Mouse (Mus musculus) midbrain, embryonic 15.5 days (tissue): ENCODE data around the gene Cst3. TPM values are rescaled to one million over a fixed set of nuclear protein-coding genes. Genes with fewer than 3 reads are reported as not detected.

Experiments used
- ATAC-seq: fragments of 200-750 bp; cut with Nextera tagmentation; replicated peaks from 2 replicates; pipeline ENCODE4 v1.8.0; 2017; ENCODE audit warnings: moderate TSS enrichment
- H3K27ac ChIP-seq: fragments of 300-500 bp; sonication (generic); 2 replicates; pipeline ENCODE4 v1.5.1; 2015; ENCODE audit warnings: mild to moderate bottlenecking, inconsistent platforms
- H3K27me3 ChIP-seq: fragments of 300-500 bp; sonication (generic); replicated peaks from 2 replicates; pipeline ENCODE4 v1.6.1; 2015; ENCODE audit warnings: inconsistent platforms
- H3K36me3 ChIP-seq: fragments of 300-500 bp; sonication (generic); replicated peaks from 2 replicates; pipeline ENCODE4 v1.6.1; 2015; ENCODE audit warnings: inconsistent platforms
- H3K4me1 ChIP-seq: fragments of 300-500 bp; sonication (generic); 2 replicates; pipeline ENCODE4 v1.6.1; 2015; ENCODE audit warnings: inconsistent platforms
- H3K4me2 ChIP-seq: fragments of 300-500 bp; sonication (generic); 2 replicates; pipeline ENCODE4 v1.6.1; 2015; ENCODE audit warnings: inconsistent platforms, mild to moderate bottlenecking, moderate library complexity
- H3K4me3 ChIP-seq: fragments of 300-500 bp; sonication (generic); 2 replicates; pipeline ENCODE4 v1.5.1; 2015; ENCODE audit warnings: mild to moderate bottlenecking, inconsistent platforms
- H3K9ac ChIP-seq: fragments of 300-500 bp; sonication (generic); 2 replicates; pipeline ENCODE4 v1.6.1; 2015; ENCODE audit warnings: mild to moderate bottlenecking, inconsistent platforms
- H3K9me3 ChIP-seq: fragments of 300-500 bp; sonication (generic); 2 replicates; pipeline ENCODE4 v1.6.1; 2016; ENCODE audit warnings: inconsistent platforms
- WGBS: fragments of 180-500 bp; shearing (Covaris S2); methylation state at CpG from one replicate; pipeline ENCODE4 v1.1.7; 2015; ENCODE audit warnings: mixed read lengths; 5-methylcytosine and 5-hydroxymethylcytosine counted together
- polyA plus RNA-seq: library from polyadenylated mRNA; unstranded; fragments of >200 nt; fragmentation: Nextera tagmentation; extraction: Ambion mirVana; gene quantifications from 2 replicates; pipeline ENCODE4 v1.2.1, GENCODE M21; 2015

Gene Cst3
- polyA plus RNA-seq, 1 experiment from 2014 or later: 514 TPM

GRCm38 (mm10) chr2:148838075-148838777 is 37.3 kb downstream of the Cst3 start:
- WGBS: 89% methylated on average over 5 of the region's 5 CpGs
- ATAC-seq: no peak
- H3K4me1 ChIP-seq: no peaks in the 10 kb centered on the region

GRCm38 (mm10) chr2:148834912-148835311 is 40.6 kb downstream of the Cst3 start, which contains the start of gene Cst9:
Gene Cst9, plus strand, starts transcription at chr2:148835147.
- no peaks in the 10 kb centered on the region for H3K27me3 ChIP-seq
- WGBS: 78% methylated on average over 4 of the region's 4 CpGs
- no peak within 1 kb of the TSS for H3K4me2 ChIP-seq
- H3K36me3 ChIP-seq: no peaks in the 10 kb centered on the region
- H3K9me3 ChIP-seq: no peaks in the 10 kb centered on the region
- no peak within 1 kb of the TSS for H3K4me3 ChIP-seq
- no peak for ATAC-seq
- no peak within 1 kb of the TSS for H3K9ac ChIP-seq
- no peaks in the 10 kb centered on the region for H3K4me1 ChIP-seq
- no peak within 1 kb of the TSS for H3K27ac ChIP-seq

More at GRCm38 (mm10) chr2:148838075-148838777, 37.3 kb downstream of the Cst3 start:
- H3K4me3 ChIP-seq: no peak overlapping the region
- no peaks in the 10 kb centered on the region for H3K9me3 ChIP-seq
- H3K9ac ChIP-seq: no peak overlapping the region
- H3K27ac ChIP-seq: no peak overlapping the region
- H3K27me3 ChIP-seq: no peaks in the 10 kb centered on the region
- H3K4me2 ChIP-seq: no peak overlapping the region
- no peaks in the 10 kb centered on the region for H3K36me3 ChIP-seq

GRCm38 (mm10) chr2:148825986-148826385 is 49.5 kb downstream of the Cst3 start:
- no peak overlapping the region for H3K4me3 ChIP-seq
- H3K4me1 ChIP-seq: no peaks in the 10 kb centered on the region
- WGBS: 66% methylated on average over 1 of the region's 1 CpGs
- no peak for ATAC-seq
- no peaks in the 10 kb centered on the region for H3K27me3 ChIP-seq
- no peak overlapping the region for H3K9ac ChIP-seq
- no peaks in the 10 kb centered on the region for H3K36me3 ChIP-seq
- no peaks in the 10 kb centered on the region for H3K9me3 ChIP-seq
- no peak overlapping the region for H3K27ac ChIP-seq
- no peak overlapping the region for H3K4me2 ChIP-seq

Other genes with a start within 250 kb of the Cst3 start
- 37.4 and 39.5 TPM in 2 replicates for gene Nxt1, start 203.1 kb downstream of the Cst3 start, polyA plus RNA-seq
- gene Gzf1, start 194.7 kb downstream of the Cst3 start, polyA plus RNA-seq: 14.8 and 15.3 TPM in 2 replicates
- gene Napb, start 143.2 kb downstream of the Cst3 start, polyA plus RNA-seq: 83.2 and 85.2 TPM in 2 replicates
- not detected in 2 replicates for gene Cstl1, start 125.3 kb downstream of the Cst3 start, polyA plus RNA-seq
- gene Cst11, start 104.2 kb downstream of the Cst3 start, polyA plus RNA-seq: not detected in 2 replicates
- gene 8030411F24Rik, start 93.7 kb downstream of the Cst3 start, polyA plus RNA-seq: not detected in 2 replicates
- gene Cst12, start 86.3 kb downstream of the Cst3 start, polyA plus RNA-seq: not detected in 2 replicates
- not detected in 2 replicates for gene Cst8, start 76.9 kb downstream of the Cst3 start, polyA plus RNA-seq
- not detected in 2 replicates for gene Cst13, start 55.6 kb downstream of the Cst3 start, polyA plus RNA-seq
- not detected in 2 replicates for gene Cst9, start 40.5 kb downstream of the Cst3 start, polyA plus RNA-seq
- not detected in 2 replicates for gene 9230104L09Rik, start 10.7 kb downstream of the Cst3 start, polyA plus RNA-seq
- not detected in 2 replicates for gene Gm1330, start 127.6 kb upstream of the Cst3 start, polyA plus RNA-seq
- not detected in 2 replicates for gene Gm10750, start 141.5 kb upstream of the Cst3 start, polyA plus RNA-seq